Mouse (Mus musculus): ENCODE data around the gene Phrf1.

Phrf1 gene

GRCm38 (mm10) chr7:141228279-141229067, at the start of gene Phrf1:
Phrf1 (plus strand) TSS chr7:141228784.
- DNase-seq (ENCODE audit: low read depth, low spot score) = peak; percentile 94

GRCm38 (mm10) chr7:141188194-141188593, 40.4 kb upstream of the Phrf1 start:
- DNase-seq (ENCODE audit: low read depth, low spot score) = no peak

DNA sequence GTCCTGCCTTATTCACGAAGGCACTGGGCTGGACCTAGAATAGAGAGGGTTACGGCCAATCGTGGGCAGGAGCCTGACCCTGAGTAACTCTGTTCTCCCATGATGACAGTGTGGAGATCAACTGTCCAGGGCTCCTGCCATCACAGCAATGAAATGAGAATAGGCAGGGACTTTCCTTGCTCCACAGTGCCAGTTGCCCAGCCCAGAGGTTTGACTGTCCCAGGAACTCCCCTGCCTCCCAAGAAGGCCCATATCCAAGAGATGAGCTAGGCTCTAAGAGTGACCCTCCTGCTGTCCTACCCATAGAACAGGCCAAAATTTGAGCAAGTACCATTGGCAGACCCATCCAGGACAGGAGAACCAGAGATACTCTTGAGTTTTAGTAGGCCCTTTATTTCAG, 39.9 kb upstream of the Phrf1 start:
- no peak for DNase-seq (ENCODE audit: low read depth, low spot score)

DNA sequence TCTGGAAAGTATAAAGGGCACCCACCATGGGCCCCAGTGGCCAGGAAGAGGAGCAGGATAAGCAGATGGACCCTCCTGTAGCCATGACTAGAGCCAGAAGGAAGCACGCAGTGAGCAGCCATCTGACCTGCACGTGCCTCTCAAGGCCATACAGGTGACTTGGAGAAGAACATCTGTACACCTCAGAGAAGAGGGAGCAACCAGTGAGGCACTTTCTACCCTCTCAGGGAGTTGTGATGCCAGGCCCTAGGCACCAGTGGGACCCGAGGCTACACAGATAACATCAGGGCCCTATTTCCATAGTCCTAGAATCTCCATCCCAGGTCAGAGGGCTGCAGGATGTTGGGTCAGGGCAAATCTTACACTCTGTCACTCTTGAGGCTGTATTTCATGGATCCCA, 38.4 kb upstream of the Phrf1 start:
- DNase-seq (ENCODE audit: low read depth, low spot score) = no peak

DNA sequence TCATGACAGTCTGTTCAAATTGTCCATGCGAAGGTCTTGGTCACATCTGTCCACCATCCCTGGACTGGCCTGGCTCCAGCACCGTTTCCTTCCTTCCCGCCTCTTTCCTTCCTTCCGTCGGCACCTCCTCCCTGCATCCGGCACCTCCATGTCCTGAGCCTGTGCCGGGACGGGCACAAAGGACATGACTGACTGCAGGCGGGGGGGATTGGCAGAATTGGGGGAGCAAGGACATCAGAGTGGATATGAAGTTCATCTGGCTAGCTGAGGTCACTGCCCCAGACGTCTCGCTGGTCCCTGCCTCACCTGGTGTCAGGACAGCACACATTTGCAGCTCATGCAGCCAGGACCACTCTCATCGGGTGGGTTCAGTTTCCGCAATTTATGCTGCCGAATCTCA, 37.5 kb upstream of the Phrf1 start:
- DNase-seq (ENCODE audit: low read depth, low spot score) = no peak

- no peak for DNase-seq (ENCODE audit: low read depth, low spot score)
Measured at GRCm38 (mm10) chr7:141191796-141192685, 36.5 kb upstream of the Phrf1 start.

- no peak for DNase-seq (ENCODE audit: low read depth, low spot score)
Measured at GRCm38 (mm10) chr7:141192776-141193347, 35.7 kb upstream of the Phrf1 start.

- DNase-seq (ENCODE audit: low read depth, low spot score) = no peak
Measured at GRCm38 (mm10) chr7:141193348-141193856, 35.2 kb upstream of the Phrf1 start.

DNA sequence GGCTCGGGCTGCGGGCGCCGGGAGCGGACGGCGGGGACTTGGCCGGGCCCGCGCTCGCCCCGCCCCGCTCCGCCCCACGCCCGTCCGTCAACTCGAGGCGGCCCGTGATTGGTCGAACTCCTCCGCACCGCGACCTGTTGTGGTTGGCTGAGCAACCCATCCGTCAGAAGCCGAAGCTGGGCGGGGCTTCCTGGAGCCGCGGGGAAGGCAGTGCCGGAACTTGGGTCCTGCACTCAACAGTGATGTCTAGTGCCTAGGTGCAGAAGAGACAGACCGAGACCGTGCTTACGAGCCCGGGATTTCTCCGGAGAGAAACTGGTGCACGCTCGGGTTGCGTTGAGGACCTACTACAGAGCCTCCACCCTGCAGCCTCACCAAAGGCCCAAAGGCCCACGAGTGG, 34.6 kb upstream of the Phrf1 start, which contains the start of the genes Hras and Lrrc56:
TSS of gene Hras (minus strand) at position 58 of the 400 bp plus-strand sequence.
TSS of gene Lrrc56 (plus strand) at position 210 of the 400 bp plus-strand sequence.
- peak; percentile 99 for DNase-seq (ENCODE audit: low read depth, low spot score)

GRCm38 (mm10) chr7:141194409-141194808, 34.2 kb upstream of the Phrf1 start:
- no peak for DNase-seq (ENCODE audit: low read depth, low spot score)

GRCm38 (mm10) chr7:141194830-141195229, 33.8 kb upstream of the Phrf1 start:
- peak; percentile 96 for DNase-seq (ENCODE audit: low read depth, low spot score)

DNA sequence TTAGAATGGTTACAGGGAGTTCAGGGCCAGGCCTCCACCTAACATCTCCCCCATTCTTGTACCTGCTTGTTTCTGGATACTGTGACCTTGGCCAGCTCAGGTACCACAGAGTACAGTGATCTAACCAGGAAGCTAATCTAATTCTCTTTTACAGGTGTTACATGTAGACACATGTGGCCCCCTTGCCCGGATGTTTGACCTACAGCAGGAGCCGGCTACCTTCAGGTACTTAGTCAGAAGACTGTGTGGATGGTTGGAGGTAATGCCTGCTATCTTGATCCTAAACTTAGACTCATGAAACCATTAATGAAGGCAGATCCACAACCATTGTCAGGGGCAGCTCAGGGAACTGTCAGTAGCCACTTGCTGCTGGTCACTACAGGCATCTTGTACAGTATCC, 32.8 kb upstream of the Phrf1 start:
- DNase-seq (ENCODE audit: low read depth, low spot score) = no peak

GRCm38 (mm10) chr7:141196619-141197282, 31.8 kb upstream of the Phrf1 start:
- no peak for DNase-seq (ENCODE audit: low read depth, low spot score)

DNA sequence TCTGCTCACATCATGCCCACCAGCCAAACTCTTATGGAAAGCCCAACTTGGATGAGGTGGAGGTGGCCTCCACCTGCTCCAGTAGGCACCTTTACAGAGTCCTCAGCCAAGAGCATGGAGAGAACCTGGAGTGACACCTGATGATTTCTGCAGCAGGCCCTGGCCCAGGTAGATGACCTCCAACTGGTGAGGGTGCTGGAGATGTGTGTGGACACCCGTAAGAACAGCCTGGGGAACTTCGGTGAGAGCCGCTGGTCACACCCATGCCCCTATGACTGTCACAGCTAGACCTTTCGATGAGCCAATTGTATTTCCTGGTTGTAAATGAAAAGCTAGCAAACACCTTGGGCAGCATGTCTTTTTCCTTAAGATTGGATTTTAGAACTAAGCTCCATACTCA, 30.5 kb upstream of the Phrf1 start:
- DNase-seq (ENCODE audit: low read depth, low spot score) = no peak

DNA sequence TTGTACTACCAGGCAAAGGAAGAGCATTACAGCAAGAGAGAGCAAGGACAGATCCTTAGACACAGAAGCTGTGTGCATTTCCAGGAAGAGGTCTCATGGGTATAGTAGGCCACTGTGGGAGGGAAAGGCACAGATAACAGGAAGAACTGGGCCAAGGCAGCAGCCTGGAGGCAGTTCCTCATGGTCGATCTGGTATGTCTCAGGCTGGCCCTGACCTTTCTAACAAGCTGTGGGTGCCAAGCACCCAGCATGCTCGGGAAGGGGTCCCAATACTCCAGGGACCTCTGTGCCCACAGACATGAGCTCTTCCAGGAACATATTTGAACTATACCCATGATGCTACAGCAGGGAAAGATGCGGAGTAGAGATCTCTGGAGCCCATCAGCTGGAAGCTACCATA, 24.0 kb upstream of the Phrf1 start:
- no peak for DNase-seq (ENCODE audit: low read depth, low spot score)

GRCm38 (mm10) chr7:141205504-141205903, 23.1 kb upstream of the Phrf1 start:
- no peak for DNase-seq (ENCODE audit: low read depth, low spot score)

DNA sequence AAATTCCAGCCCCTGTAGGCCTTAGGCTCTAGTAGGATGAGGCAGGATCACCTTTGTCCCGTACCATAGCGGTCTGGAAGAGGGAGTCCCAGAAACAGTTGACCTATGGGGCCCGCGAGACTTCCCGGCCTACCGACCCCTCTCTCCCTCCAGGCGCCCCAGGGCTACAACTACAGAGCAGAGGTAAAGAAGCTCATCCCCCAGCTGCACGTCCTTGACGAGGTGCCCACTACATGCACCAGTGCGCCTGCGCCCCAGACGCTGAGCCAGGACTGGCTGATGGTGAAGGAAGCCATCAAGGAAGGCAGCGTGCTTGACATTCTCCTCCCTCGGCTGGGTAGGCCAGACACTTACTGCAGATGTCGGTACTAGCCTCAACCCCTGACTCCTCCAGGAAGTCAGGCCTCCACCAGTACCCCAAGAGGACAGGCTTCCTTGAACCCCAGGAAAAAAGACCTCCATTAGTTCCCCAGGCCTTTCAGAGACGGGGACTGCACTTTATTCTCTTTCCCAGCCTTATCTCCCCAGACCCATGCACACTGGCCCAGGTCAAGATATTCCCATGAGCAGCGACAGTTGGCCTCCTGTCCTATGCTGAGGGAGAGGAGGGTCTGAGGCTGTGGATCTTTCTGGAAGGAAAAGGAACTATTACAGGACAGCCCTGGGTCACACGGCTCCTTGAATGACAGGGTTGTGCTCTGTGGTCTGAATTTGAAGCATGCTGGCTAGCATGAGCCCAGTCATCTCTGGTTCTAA, 22.2 kb upstream of the Phrf1 start:
- DNase-seq (ENCODE audit: low read depth, low spot score) = no peak

DNA sequence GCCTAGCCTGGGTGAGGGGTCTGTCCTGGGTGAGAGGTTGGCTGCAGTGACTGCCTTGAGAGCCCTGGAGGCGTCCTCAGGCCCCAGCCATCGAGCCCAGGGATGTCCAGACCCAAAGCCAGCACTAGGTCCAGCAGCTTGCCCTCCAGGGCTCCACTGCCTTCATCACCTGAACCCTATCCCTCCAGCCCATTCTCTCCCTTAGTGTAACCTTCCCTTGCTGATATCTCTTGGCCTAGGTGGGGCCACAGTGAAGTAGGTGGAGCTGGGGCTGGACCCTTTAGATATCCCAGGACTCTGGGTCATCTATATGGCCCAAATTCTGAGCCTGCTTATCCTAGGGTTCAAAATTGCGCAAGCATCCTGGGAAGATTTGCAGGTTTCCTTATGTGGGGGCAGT, 19.1 kb upstream of the Phrf1 start:
- DNase-seq (ENCODE audit: low read depth, low spot score) = no peak

- DNase-seq (ENCODE audit: low read depth, low spot score) = no peak
Measured at GRCm38 (mm10) chr7:141210137-141210536, 18.4 kb upstream of the Phrf1 start.

GRCm38 (mm10) chr7:141210606-141211131, 17.9 kb upstream of the Phrf1 start:
- DNase-seq (ENCODE audit: low read depth, low spot score) = no peak

Measured in CD4-positive, CD25-positive, alpha-beta regulatory T cell, adult 2 months (primary cell).